Mouse (Mus musculus) kidney, postnatal 25 days (tissue): ENCODE results near the gene Rimbp2.
"Not testable (repeated sequence)": the region's sequence is repeated elsewhere in the genome, so short reads cannot be mapped to it uniquely, and the experiment has no call there.

Source experiments
- DNase-seq, 2 experiments: peaks; one replicate each; pipeline ENCODE4 v3.0.0; 2021; ENCODE audit warnings: mixed read lengths in 2 of 2

Gene Rimbp2

GRCm38 (mm10) chr5:128953278-128954070, at the start of gene Rimbp2:
Rimbp2 (minus strand) TSS chr5:128953486.
- no peak for DNase-seq

GRCm38 (mm10) chr5:129002571-129003011, 49.3 kb upstream of the Rimbp2 start:
- peak; percentile 57 to 78 for DNase-seq

- no peak for DNase-seq
These were observed 47.6 kb upstream of the Rimbp2 start for GRCm38 (mm10) chr5:129000706-129001468.

DNA sequence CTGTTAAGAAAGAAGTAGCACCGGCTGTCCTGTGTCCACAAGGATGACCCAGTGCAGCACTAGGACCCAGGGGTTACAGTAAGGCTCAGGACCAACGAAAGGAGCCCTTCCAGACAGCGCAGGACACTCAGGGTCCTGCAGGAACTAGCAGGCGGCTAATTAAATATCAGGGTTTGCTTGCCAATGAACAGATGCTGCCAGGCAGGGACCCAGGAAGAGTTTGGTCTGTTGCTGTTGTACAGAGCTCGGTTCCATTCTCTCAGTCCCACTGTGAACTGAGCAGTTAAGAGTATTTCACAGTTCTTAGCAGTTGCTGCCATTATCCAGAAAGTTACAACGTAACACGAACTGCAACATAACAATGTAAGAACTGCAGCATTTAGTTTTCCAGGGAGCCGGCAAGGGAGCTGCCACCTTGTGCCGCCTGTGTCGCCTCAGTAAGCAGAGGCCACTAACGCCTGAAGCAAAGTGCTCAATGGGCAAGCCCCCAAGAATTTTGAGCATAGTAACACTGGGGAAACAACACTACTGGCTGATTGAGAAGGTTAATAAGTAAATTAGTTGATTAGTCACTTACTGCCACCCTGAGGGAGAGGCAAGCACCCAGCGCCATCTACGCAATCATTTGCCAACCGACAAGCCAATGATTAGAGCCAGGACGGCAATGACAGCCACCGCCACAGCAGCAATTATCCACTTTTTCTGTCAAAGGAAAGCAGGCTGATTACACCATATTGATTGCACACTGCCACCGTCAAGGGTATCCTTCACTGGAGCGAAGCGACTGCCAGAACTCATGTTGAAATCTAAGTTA, 34.1 kb upstream of the Rimbp2 start:
- peak; percentile 72 to 82 for DNase-seq

GRCm38 (mm10) chr5:128985946-128986345, 32.7 kb upstream of the Rimbp2 start:
- DNase-seq = no peak

GRCm38 (mm10) chr5:128984536-128984935, 31.2 kb upstream of the Rimbp2 start:
- no peak for DNase-seq

- DNase-seq = peak; percentile 60 to 77
These were observed 28.3 kb upstream of the Rimbp2 start for GRCm38 (mm10) chr5:128981607-128982006.

GRCm38 (mm10) chr5:128980857-128981256, 27.6 kb upstream of the Rimbp2 start:
- no peak for DNase-seq

GRCm38 (mm10) chr5:128978957-128979356, 25.7 kb upstream of the Rimbp2 start:
- DNase-seq = no peak

DNA sequence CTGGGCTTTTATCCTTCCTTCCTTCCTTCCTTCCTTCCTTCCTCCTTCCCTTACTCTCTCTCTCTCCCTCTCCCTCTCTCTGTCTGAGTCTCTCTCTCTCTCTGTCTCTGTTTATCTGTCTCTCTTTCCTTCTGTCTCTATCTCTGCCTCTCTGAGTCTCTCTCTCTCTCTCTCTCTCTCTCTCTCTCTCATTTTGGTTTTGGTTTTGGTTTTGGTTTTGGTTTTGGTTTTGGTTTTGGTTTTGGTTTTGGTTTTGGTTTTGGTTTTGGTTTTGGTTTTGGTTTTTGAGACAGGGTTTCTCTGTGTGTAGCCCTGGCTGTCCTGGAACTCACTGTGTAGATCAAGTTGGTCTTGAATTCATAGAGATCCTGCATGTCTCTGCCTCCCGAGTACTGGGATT, 24.2 kb upstream of the Rimbp2 start:
- not testable (repeated sequence) for DNase-seq

GRCm38 (mm10) chr5:128976266-128976665, 23.0 kb upstream of the Rimbp2 start:
- peak; percentile 64 to 72 for DNase-seq

- peak; percentile 61 to 74 for DNase-seq
These were observed 18.0 kb upstream of the Rimbp2 start for GRCm38 (mm10) chr5:128971298-128971697.

- DNase-seq = no peak
These were observed 17.6 kb upstream of the Rimbp2 start for GRCm38 (mm10) chr5:128970878-128971277.

- no peak for DNase-seq
These were observed 11.1 kb upstream of the Rimbp2 start for GRCm38 (mm10) chr5:128964353-128964752.

- DNase-seq = no peak
These were observed 5.6 kb upstream of the Rimbp2 start for GRCm38 (mm10) chr5:128958916-128959315.

DNA sequence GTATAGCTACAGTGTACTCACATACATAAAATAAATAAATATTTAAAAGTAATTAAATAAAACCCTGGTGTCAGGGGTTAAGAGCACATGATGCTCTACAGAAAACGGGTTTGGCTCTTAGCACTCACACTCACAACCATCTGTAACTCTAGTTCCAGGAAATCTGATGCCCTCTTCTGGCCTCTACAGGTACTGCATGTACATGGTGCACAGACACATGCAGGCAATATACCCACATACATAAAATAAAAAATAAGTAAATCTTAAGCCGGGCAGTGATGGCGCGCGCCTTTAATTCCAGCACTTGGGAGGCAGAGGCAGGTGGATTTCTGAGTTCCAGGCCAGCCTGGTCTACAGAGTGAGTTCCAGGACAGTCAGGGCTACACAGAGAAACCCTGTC, 1.1 kb upstream of the Rimbp2 start:
- peak in 1 of 2 experiments; percentile 27 for DNase-seq

- DNase-seq = no peak
These were observed 743 bp downstream of the Rimbp2 start for GRCm38 (mm10) chr5:128952291-128953195.

- no peak for DNase-seq
These were observed 1.8 kb downstream of the Rimbp2 start for GRCm38 (mm10) chr5:128951472-128951871.

- DNase-seq = peak; percentile 48 to 52
These were observed 6.2 kb downstream of the Rimbp2 start for GRCm38 (mm10) chr5:128947093-128947492.

- no peak for DNase-seq
These were observed 12.8 kb downstream of the Rimbp2 start for GRCm38 (mm10) chr5:128940436-128940835.

GRCm38 (mm10) chr5:128935359-128935899, 17.9 kb downstream of the Rimbp2 start:
- no peak for DNase-seq

- no peak for DNase-seq
These were observed 20.5 kb downstream of the Rimbp2 start for GRCm38 (mm10) chr5:128932776-128933175.
